ENCODE assay signal across 8 mouse cellular contexts in the genomic region with DNA sequence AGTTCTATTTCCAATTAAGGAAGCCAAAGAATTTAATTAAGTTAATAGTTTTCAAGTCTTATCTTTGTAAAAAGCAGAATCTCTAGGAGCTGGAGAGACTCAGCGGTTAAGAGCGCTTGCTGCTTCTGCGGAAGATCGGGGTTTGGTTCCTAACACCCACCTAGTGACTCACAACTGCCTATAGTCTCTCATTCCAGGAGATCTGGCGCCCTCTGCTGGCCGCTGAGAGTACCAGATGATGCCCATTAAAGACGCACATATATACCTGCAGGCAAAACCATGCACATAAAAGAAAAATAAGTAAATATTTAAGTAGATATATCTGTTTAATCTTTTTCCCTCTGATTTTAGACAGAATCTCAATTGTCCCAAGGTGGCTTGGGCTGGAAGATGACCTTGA. TPM values are rescaled to one million over a fixed set of nuclear protein-coding genes. Genes with fewer than 3 reads are reported as not detected.
A peak's percentile ranks its signal among the peaks of the same experiment; 100 is the strongest.
DNase-seq lines count a peak whose midpoint lies in the region; ATAC-seq and TF ChIP-seq lines count a peak whose summit lies in the region.
"Had no signal": no experiment of that assay in that cellular context is flagged by ENCODE, and none has a peak within 500 bp of the region (broad histone marks: within the 10 kb centered on the region; RNA-seq: fewer than 3 reads in every experiment).

No protein-coding gene starts in this region.

- no peak overlapping the region for H3K27ac ChIP-seq in kidney, embryonic 16.5 days (ENCODE audit: low read length)
- no peak overlapping the region for H3K27ac ChIP-seq in intestine, embryonic 15.5 days
- H3K27ac ChIP-seq: liver, embryonic 13.5 days had no signal

- peak; percentile 65 for DNase-seq in kidney, adult 18-20 months
- DNase-seq in adipocyte (ENCODE audit: low spot score), result peak; percentile 40
- peak; percentile 47 to 62 for DNase-seq in kidney, postnatal 4 days
- DNase-seq in splenic B cell, adult 2 months (ENCODE audit: low read depth, low spot score), result peak; percentile 77
- DNase-seq: liver, embryonic 13.5 days had no signal

- H3K27me3 ChIP-seq in kidney, embryonic 16.5 days (ENCODE audit: insufficient read depth, low read length), result no peaks in the 10 kb centered on the region
- H3K27me3 ChIP-seq in E14TG2a.4 (ENCODE audit: insufficient read depth, low read length), result no peaks in the 10 kb centered on the region
- H3K27me3 ChIP-seq in splenic B cell, adult 2 months (ENCODE audit: control insufficient read depth, insufficient read depth, low read length, poor library complexity, severe bottlenecking), result no peaks in the 10 kb centered on the region
- H3K27me3 ChIP-seq in intestine, embryonic 15.5 days (replicated peaks), result no peaks in the 10 kb centered on the region

- no peaks in the 10 kb centered on the region for H3K36me3 ChIP-seq in kidney, embryonic 16.5 days (ENCODE audit: insufficient read depth, low read length)
- H3K36me3 ChIP-seq in E14TG2a.4 (ENCODE audit: insufficient read depth, low read length), result no peaks in the 10 kb centered on the region
- no peaks in the 10 kb centered on the region for H3K36me3 ChIP-seq in splenic B cell, adult 2 months (ENCODE audit: control insufficient read depth, insufficient read depth, low read length, poor library complexity, severe bottlenecking)
- H3K36me3 ChIP-seq in intestine, embryonic 15.5 days, result no peaks in the 10 kb centered on the region
- H3K36me3 ChIP-seq: liver, embryonic 13.5 days had no signal

- H3K9ac ChIP-seq in kidney, embryonic 16.5 days (replicated peaks; ENCODE audit: low read length), result no peak overlapping the region
- no peak overlapping the region for H3K9ac ChIP-seq in intestine, embryonic 15.5 days
- H3K9ac ChIP-seq: liver, embryonic 13.5 days had no signal

- H3K9me3 ChIP-seq in kidney, embryonic 16.5 days (ENCODE audit: low read length), result peaks cover 2% of the 10 kb centered on the region; the same call in 1 of the 2 replicates
- H3K9me3 ChIP-seq in E14TG2a.4 (ENCODE audit: low read length), result no peaks in the 10 kb centered on the region
- no peaks in the 10 kb centered on the region for H3K9me3 ChIP-seq in intestine, embryonic 15.5 days
- H3K9me3 ChIP-seq: liver, embryonic 13.5 days had no signal

- peaks cover 10% of the 10 kb centered on the region for H3K4me1 ChIP-seq in kidney, embryonic 16.5 days (ENCODE audit: insufficient read depth, low read length)
- H3K4me1 ChIP-seq in E14TG2a.4 (replicated peaks; ENCODE audit: low read depth, low read length), result peaks cover 59% of the 10 kb centered on the region
- no peaks in the 10 kb centered on the region; the same call in 1 of the 2 replicates for H3K4me1 ChIP-seq in intestine, embryonic 15.5 days (replicated peaks)

- H3K4me3 ChIP-seq in kidney, embryonic 16.5 days (ENCODE audit: low read length), result no peak overlapping the region
- no peak overlapping the region for H3K4me3 ChIP-seq in E14TG2a.4 (replicated peaks; ENCODE audit: low read length)
- no peak overlapping the region for H3K4me3 ChIP-seq in intestine, embryonic 15.5 days (replicated peaks)
- H3K4me3 ChIP-seq: liver, embryonic 13.5 days had no signal

- no peak overlapping the region for H3K4me2 ChIP-seq in kidney, embryonic 16.5 days (replicated peaks; ENCODE audit: low read depth, low read length)
- H3K4me2 ChIP-seq in intestine, embryonic 15.5 days (replicated peaks), result no peak overlapping the region
- H3K4me2 ChIP-seq: liver, embryonic 13.5 days had no signal

- 92% methylated on average over 7 of the region's 7 CpGs for WGBS in kidney, embryonic 16.5 days
- 88% methylated on average over 7 of the region's 7 CpGs for WGBS in intestine, embryonic 15.5 days

- peak; percentile 76 for TF ChIP-seq CTCF in E14TG2a.4 (conservative IDR thresholded peaks at IDR 0.05; ENCODE audit: low read length)

- ATAC-seq in kidney, embryonic 16.5 days (ENCODE audit: low FRiP score, low TSS enrichment), result no peak
- ATAC-seq in intestine, embryonic 15.5 days, result no peak

RNA-seq across cellular contexts. Expression of a gene that starts 6.2 kb away (rescaled TPM):
- polyA plus RNA-seq in kidney, embryonic 16.5 days (2015; fragmentation: Nextera tagmentation; extraction: Ambion mirVana), result 40.1 and 49.0 TPM in 2 replicates
- 39.8 and 53.3 TPM in 2 replicates for polyA plus RNA-seq in intestine, embryonic 15.5 days (2015; fragmentation: Nextera tagmentation; extraction: Ambion mirVana)
